ENCODE assay signal across 9 mouse cellular contexts in the genomic region with DNA sequence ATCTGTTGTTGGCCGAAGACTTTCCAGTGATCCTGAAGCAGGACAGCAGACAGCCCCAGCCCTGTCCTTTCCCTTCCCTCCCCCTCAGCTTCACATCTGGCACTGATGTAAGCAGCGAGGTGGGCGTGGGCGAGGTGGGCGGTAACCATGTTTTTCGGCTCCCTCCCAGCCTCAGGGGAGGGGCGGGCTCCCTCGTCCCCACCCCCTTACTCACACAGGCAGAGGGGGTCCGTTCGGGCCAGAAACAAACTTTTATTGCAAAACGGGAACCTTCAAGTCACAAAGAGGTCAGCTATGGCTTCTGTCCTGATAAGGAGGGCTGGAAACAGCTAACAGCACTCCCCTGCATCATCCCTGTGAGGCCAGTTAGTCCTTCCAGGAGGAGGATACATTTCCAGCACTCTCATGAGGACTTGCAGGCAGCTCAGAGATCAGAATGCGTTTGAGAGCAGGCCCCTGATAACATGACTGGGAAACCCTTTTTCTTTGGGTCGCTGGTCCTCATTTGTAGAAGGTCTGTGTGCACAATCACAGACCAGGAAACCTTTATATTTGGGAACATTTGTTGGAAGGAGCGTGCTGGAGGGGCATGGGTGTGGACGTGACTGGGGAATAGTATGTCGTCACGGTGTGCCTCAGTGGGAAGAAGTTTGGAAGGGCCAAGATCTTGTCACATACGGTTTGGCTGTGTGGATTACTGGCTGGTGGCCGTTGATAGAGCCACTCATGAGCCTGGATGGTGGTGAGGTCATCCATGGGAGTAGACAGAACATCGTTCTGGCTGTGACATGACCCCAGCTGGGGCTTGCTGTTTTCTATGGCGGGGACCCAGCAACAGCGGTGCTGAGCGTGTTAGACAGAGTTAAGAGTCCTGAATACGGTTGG. TPM values are rescaled to one million over a fixed set of nuclear protein-coding genes. Genes with fewer than 3 reads are reported as not detected.
DNase-seq lines count a peak whose midpoint lies in the region; ATAC-seq and TF ChIP-seq lines count a peak whose summit lies in the region.
"Had no signal": no experiment of that assay in that cellular context is flagged by ENCODE, and none has a peak within 500 bp of the region (broad histone marks: within the 10 kb centered on the region; RNA-seq: fewer than 3 reads in every experiment).

No protein-coding gene starts in this region.

- H3K9ac ChIP-seq in midbrain, embryonic 12.5 days (replicated peaks), result peak overlapping the region; percentile 20; the same call in 1 of the 2 replicates
- no peak overlapping the region for H3K9ac ChIP-seq in midbrain, postnatal 0 days (replicated peaks; ENCODE audit: low read length, poor library complexity, severe bottlenecking)
- H3K9ac ChIP-seq in liver, embryonic 15.5 days, result no peak overlapping the region
- no peak overlapping the region for H3K9ac ChIP-seq in stomach, embryonic 14.5 days (replicated peaks; ENCODE audit: low read depth, low read length)

- TF ChIP-seq CTCF in midbrain, postnatal 0 days (IDR thresholded peaks at IDR 0.05), result no peak

- ATAC-seq in midbrain, embryonic 12.5 days (ENCODE audit: low FRiP score, low read depth), result no peak
- ATAC-seq in midbrain, postnatal 0 days (ENCODE audit: low FRiP score), result no peak
- peak; percentile 47; the same call in 1 of the 2 replicates for ATAC-seq in liver, embryonic 15.5 days (ENCODE audit: insufficient read depth)
- ATAC-seq in stomach, embryonic 14.5 days (ENCODE audit: insufficient number of reproducible peaks, insufficient read depth, low FRiP score, low read depth), result peak; percentile 69; the same call in 1 of the 2 replicates
- no peak; the same call in 1 of the 2 replicates for ATAC-seq in megakaryocyte progenitor cell, adult 5-6 weeks (replicated peaks; ENCODE audit: poor library complexity)

- WGBS in midbrain, embryonic 12.5 days, result 32% methylated on average over 24 of the region's 24 CpGs
- 38% methylated on average over 24 of the region's 24 CpGs for WGBS in midbrain, postnatal 0 days
- 30% methylated on average over 24 of the region's 24 CpGs for WGBS in liver, embryonic 15.5 days (ENCODE audit: insufficient replicate concordance)
- 29% methylated on average over 24 of the region's 24 CpGs for WGBS in stomach, embryonic 14.5 days

- no peak for DNase-seq in midbrain, postnatal 0 days (ENCODE audit: low spot score)
- DNase-seq in gastrocnemius, postnatal 14 days, result peak; percentile 90
- peak; percentile 30 for DNase-seq in hindlimb bud, embryonic 11.5 days (ENCODE audit: extremely low spot score, low read depth, low spot score)
- no peak for DNase-seq in left cerebral cortex, adult 8-10 months (ENCODE audit: low spot score in 2 of 2)

- peaks cover 7% of the 10 kb centered on the region; the same call in 1 of the 2 replicates for H3K9me3 ChIP-seq in midbrain, embryonic 12.5 days
- H3K9me3 ChIP-seq in midbrain, postnatal 0 days (ENCODE audit: low read length), result no peaks in the 10 kb centered on the region
- no peaks in the 10 kb centered on the region for H3K9me3 ChIP-seq in liver, embryonic 15.5 days (replicated peaks)
- H3K9me3 ChIP-seq in stomach, embryonic 14.5 days (ENCODE audit: control insufficient read depth, low read depth, low read length), result no peaks in the 10 kb centered on the region

- no peaks in the 10 kb centered on the region for H3K36me3 ChIP-seq in midbrain, embryonic 12.5 days
- H3K36me3 ChIP-seq in midbrain, postnatal 0 days (ENCODE audit: insufficient read depth, low read length), result no peaks in the 10 kb centered on the region
- H3K36me3 ChIP-seq in liver, embryonic 15.5 days (replicated peaks), result no peaks in the 10 kb centered on the region
- no peaks in the 10 kb centered on the region for H3K36me3 ChIP-seq in stomach, embryonic 14.5 days (ENCODE audit: control insufficient read depth, insufficient read depth, low read length)
- H3K36me3 ChIP-seq: G1E had no signal

- no peak overlapping the region for H3K27ac ChIP-seq in midbrain, embryonic 12.5 days (replicated peaks)
- H3K27ac ChIP-seq in midbrain, postnatal 0 days (ENCODE audit: low read depth, low read length), result no peak overlapping the region
- H3K27ac ChIP-seq in liver, embryonic 15.5 days (replicated peaks), result peak overlapping the region; percentile 15; the same call in 1 of the 2 replicates
- H3K27ac ChIP-seq in stomach, embryonic 14.5 days (ENCODE audit: low read length), result peak overlapping the region; percentile 71

- no peaks in the 10 kb centered on the region for H3K27me3 ChIP-seq in midbrain, embryonic 12.5 days
- H3K27me3 ChIP-seq in midbrain, postnatal 0 days (ENCODE audit: insufficient read depth, low read length), result no peaks in the 10 kb centered on the region
- H3K27me3 ChIP-seq in liver, embryonic 15.5 days, result no peaks in the 10 kb centered on the region
- no peaks in the 10 kb centered on the region for H3K27me3 ChIP-seq in stomach, embryonic 14.5 days (ENCODE audit: control insufficient read depth, insufficient read depth, low read length)

- intact Hi-C loops in gastrocnemius, postnatal 14 days (cut with DNase I; ENCODE audit: low total_unique reads), result no loop called here

- peak overlapping the region; percentile 28; the same call in 1 of the 2 replicates for H3K4me2 ChIP-seq in midbrain, embryonic 12.5 days (replicated peaks)
- H3K4me2 ChIP-seq in midbrain, postnatal 0 days (ENCODE audit: low read depth, low read length, poor library complexity, severe bottlenecking), result no peak overlapping the region
- H3K4me2 ChIP-seq in liver, embryonic 15.5 days, result peak overlapping the region; percentile 37
- peak overlapping the region; percentile 26; the same call in 1 of the 2 replicates for H3K4me2 ChIP-seq in stomach, embryonic 14.5 days (replicated peaks; ENCODE audit: low read depth, low read length)

- no peak overlapping the region for H3K4me3 ChIP-seq in midbrain, embryonic 12.5 days
- H3K4me3 ChIP-seq in midbrain, postnatal 0 days (ENCODE audit: low read depth, low read length), result no peak overlapping the region
- no peak overlapping the region for H3K4me3 ChIP-seq in liver, embryonic 15.5 days (replicated peaks)
- peak overlapping the region; percentile 5; the same call in 1 of the 2 replicates for H3K4me3 ChIP-seq in stomach, embryonic 14.5 days (ENCODE audit: low read depth, low read length)

- H3K4me1 ChIP-seq in midbrain, embryonic 12.5 days, result peaks cover 7% of the 10 kb centered on the region
- 0 out of 2 replicates have a peak, but pooled peaks cover 2% of the 10 kb centered on the region for H3K4me1 ChIP-seq in midbrain, postnatal 0 days (ENCODE audit: insufficient read depth, low read length)
- H3K4me1 ChIP-seq in liver, embryonic 15.5 days (replicated peaks), result 0 out of 2 replicates have a peak, but pooled peaks cover 7% of the 10 kb centered on the region
- H3K4me1 ChIP-seq in stomach, embryonic 14.5 days (ENCODE audit: control insufficient read depth, insufficient read depth, low read length), result peaks cover 8% of the 10 kb centered on the region; the same call in 1 of the 2 replicates

RNA-seq across cellular contexts. Expression of gene Axl, which starts 14.0 kb away (rescaled TPM):
- 27.3 and 27.8 TPM in 2 replicates for polyA plus RNA-seq in midbrain, embryonic 12.5 days (2016; fragmentation: Nextera tagmentation; extraction: Ambion mirVana)
- total RNA-seq in midbrain, postnatal 0 days (2014; rRNA removed), result 22.2 and 28.1 TPM in 2 replicates
- 16.5 and 20.7 TPM in 2 replicates for polyA plus RNA-seq in midbrain, postnatal 0 days (2015; fragmentation: Nextera tagmentation; extraction: Ambion mirVana)
- total RNA-seq in gastrocnemius, postnatal 14 days (2021), result 10 to 100 TPM; 68.6 to 82.2 TPM
- 18.1 and 22.2 TPM in 2 replicates for polyA plus RNA-seq in liver, embryonic 15.5 days (2015; fragmentation: Nextera tagmentation; extraction: Ambion mirVana)
- 66.4 and 75.3 TPM in 2 replicates for polyA plus RNA-seq in stomach, embryonic 14.5 days (2014; fragmentation: Nextera tagmentation; extraction: Ambion mirVana)
- total RNA-seq in megakaryocyte progenitor cell, adult 5-6 weeks (2015), result 1.1 and 2.3 TPM in 2 replicates
- 1.5 and 1.9 TPM in 2 replicates for total RNA-seq in megakaryocyte progenitor cell, adult 5-6 weeks (2017)
- total RNA-seq in left cerebral cortex, adult 8-10 months (2022), result 10 to 100 TPM; 37.9 to 58.3 (median 45.8) TPM
- polyA plus RNA-seq: G1E had no signal

RNA-seq across cellular contexts. Expression of gene Cyp2s1, which starts 14.2 kb away (rescaled TPM):
- 0.55 and 0.64 TPM in 2 replicates for polyA plus RNA-seq in midbrain, embryonic 12.5 days (2016; fragmentation: Nextera tagmentation; extraction: Ambion mirVana)
- total RNA-seq in midbrain, postnatal 0 days (2014; rRNA removed), result 3.0 and 4.8 TPM in 2 replicates
- polyA plus RNA-seq in midbrain, postnatal 0 days (2015; fragmentation: Nextera tagmentation; extraction: Ambion mirVana), result 2.5 and 3.4 TPM in 2 replicates
- under 1 TPM; 0.16 to 0.43 TPM for total RNA-seq in gastrocnemius, postnatal 14 days (2021)
- 0.46 TPM in 2 replicates for polyA plus RNA-seq in liver, embryonic 15.5 days (2015; fragmentation: Nextera tagmentation; extraction: Ambion mirVana)
- 32.0 and 34.1 TPM in 2 replicates for polyA plus RNA-seq in stomach, embryonic 14.5 days (2014; fragmentation: Nextera tagmentation; extraction: Ambion mirVana)
- 0.17 TPM in 1 of 2 replicates, not detected in the other for total RNA-seq in megakaryocyte progenitor cell, adult 5-6 weeks (2015)
- total RNA-seq in megakaryocyte progenitor cell, adult 5-6 weeks (2017), result not detected in 2 replicates
- 1 to 10 TPM; 4.3 to 5.1 (median 4.9) TPM for total RNA-seq in left cerebral cortex, adult 8-10 months (2022)
- polyA plus RNA-seq: G1E had no signal

RNA-seq across cellular contexts. Expression of gene Hnrnpul1, which starts 47.9 kb away (rescaled TPM):
- polyA plus RNA-seq in midbrain, embryonic 12.5 days (2016; fragmentation: Nextera tagmentation; extraction: Ambion mirVana), result 70.0 and 80.5 TPM in 2 replicates
- total RNA-seq in midbrain, postnatal 0 days (2014; rRNA removed), result 117 and 126 TPM in 2 replicates
- polyA plus RNA-seq in midbrain, postnatal 0 days (2015; fragmentation: Nextera tagmentation; extraction: Ambion mirVana), result 41.8 and 47.8 TPM in 2 replicates
- 10 to 100 TPM; 67.9 to 69.5 TPM for total RNA-seq in gastrocnemius, postnatal 14 days (2021)
- polyA plus RNA-seq in liver, embryonic 15.5 days (2015; fragmentation: Nextera tagmentation; extraction: Ambion mirVana), result 26.8 and 28.0 TPM in 2 replicates
- polyA plus RNA-seq in stomach, embryonic 14.5 days (2014; fragmentation: Nextera tagmentation; extraction: Ambion mirVana), result 77.2 and 77.8 TPM in 2 replicates
- 132 and 135 TPM in 2 replicates for total RNA-seq in megakaryocyte progenitor cell, adult 5-6 weeks (2015)
- 126 and 141 TPM in 2 replicates for total RNA-seq in megakaryocyte progenitor cell, adult 5-6 weeks (2017)
- 100 to 1,000 TPM; 102 to 118 (median 109) TPM for total RNA-seq in left cerebral cortex, adult 8-10 months (2022)

Comparison
In these comparisons a context has a peak if more than half of its experiments do, and no peak if none do; other contexts are left out.
1. ATAC-seq: peak in liver, embryonic 15.5 days (single experiment) and stomach, embryonic 14.5 days (single experiment); none in midbrain, embryonic 12.5 days (single experiment), midbrain, postnatal 0 days (single experiment) and megakaryocyte progenitor cell, adult 5-6 weeks (single experiment).
2. H3K27ac ChIP-seq: peak in liver, embryonic 15.5 days (single experiment) and stomach, embryonic 14.5 days (single experiment); none in midbrain, embryonic 12.5 days (single experiment) and midbrain, postnatal 0 days (single experiment).
3. DNase-seq: peak in gastrocnemius, postnatal 14 days (single experiment) and hindlimb bud, embryonic 11.5 days (single experiment); none in midbrain, postnatal 0 days (single experiment) and left cerebral cortex, adult 8-10 months (0 of 2).